Mouse (Mus musculus) lung, adult 2 months (tissue): ENCODE data around the gene Parg. TPM values are rescaled to one million over a fixed set of nuclear protein-coding genes. Genes with fewer than 3 reads are reported as not detected.
A peak's percentile ranks its signal among the peaks of the same experiment; 100 is the strongest.
"Not testable (repeated sequence)": the region's sequence is repeated elsewhere in the genome, so short reads cannot be mapped to it uniquely, and the experiment has no call there.

ENCODE experiments used
- DNase-seq: peaks from one replicate; pipeline ENCODE4 v3.0.0; 2022
- H3K4me1 ChIP-seq: fragments of 200-500 bp; 2 replicates; pipeline ENCODE4 v1.6.1; 2011; ENCODE audit warnings: low read length; ENCODE audit not compliant: control insufficient read depth, insufficient read depth
- H3K4me3 ChIP-seq: fragments of 200-500 bp; replicated peaks from 2 replicates; pipeline ENCODE3; 2011; ENCODE audit warnings: low read depth, mild to moderate bottlenecking, control low read depth, low read length; ENCODE audit errors: extremely low read depth
- CTCF ChIP-seq: fragments of 200-500 bp; IDR thresholded peaks from 2 replicates; pipeline ENCODE4 v1.5.1; 2011; ENCODE audit warnings: mild to moderate bottlenecking, low read length, control low read depth; ENCODE audit not compliant: insufficient read depth
- POLR2A ChIP-seq: fragments of 200-500 bp; IDR thresholded peaks from 2 replicates; pipeline ENCODE4 v1.6.1; 2011; ENCODE audit warnings: low read depth, mild to moderate bottlenecking, control low read depth, low read length, borderline replicate concordance; ENCODE audit errors: extremely low read depth
- WGBS: fragments of 180-500 bp; shearing (Covaris S2); methylation state at CpG from one replicate; pipeline ENCODE4 v1.1.7; 2018; 5-methylcytosine and 5-hydroxymethylcytosine counted together
- polyA plus RNA-seq: library from polyadenylated mRNA; depleted of rRNA; stranded (reverse); fragments of >200 nt; gene quantifications from 2 replicates; pipeline ENCODE4 v1.2.3, GENCODE M21; 2012

The Parg gene
- polyA plus RNA-seq, 1 experiment = 4.9 TPM

DNA sequence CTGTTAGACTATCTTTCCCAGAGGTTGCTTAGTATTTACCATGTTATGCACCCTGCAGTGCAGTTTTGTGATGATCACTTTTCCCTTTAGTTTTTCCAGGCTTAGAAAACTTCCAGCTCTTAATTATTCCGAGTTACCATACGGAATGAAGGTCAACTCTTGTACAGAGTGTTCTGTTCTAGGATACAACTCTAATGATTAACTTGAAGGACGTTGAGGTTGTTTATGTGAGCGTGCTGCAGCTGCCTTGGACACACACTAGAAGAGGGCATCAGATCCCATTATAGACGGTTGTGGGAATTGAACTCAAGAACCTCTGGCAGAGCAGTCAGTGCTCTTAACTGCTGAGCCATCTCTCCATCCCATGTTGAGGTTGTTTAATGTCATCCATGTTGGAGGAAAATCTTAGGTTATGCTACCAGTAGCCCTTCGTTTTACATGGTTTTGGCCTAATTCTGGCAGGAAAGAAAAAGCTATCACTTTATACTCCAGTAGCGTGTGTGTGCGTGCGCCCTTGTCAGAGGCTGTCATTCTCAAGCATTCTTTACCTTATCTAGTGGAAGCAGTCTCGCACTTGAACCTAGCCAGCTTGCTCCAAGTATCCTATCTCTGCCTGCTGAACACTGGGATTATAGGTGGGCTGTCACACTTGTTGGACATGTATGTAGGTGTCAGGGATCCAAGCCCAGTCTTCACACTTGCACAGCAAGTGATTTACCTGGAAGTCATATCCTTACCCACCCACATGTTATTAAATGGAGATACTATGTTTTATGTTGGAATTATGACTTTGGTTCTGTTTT is 22.2 kb upstream of the Parg start:
- WGBS = 90% methylated on average over 10 of the region's 10 CpGs
- Histone ChIP-seq H3K4me1 (no peaks in the 10 kb centered on the region), H3K4me3 (no peak overlapping the region)
- DNase-seq = no peak
- TF ChIP-seq CTCF (no peak), POLR2A (no peak)

GRCm38 (mm10) chr14:32180861-32181260 is 20.9 kb upstream of the Parg start:
- no peak overlapping the region for H3K4me3 ChIP-seq
- DNase-seq = no peak
- TF ChIP-seq POLR2A = no peak
- no peak for TF ChIP-seq CTCF
- 83% methylated on average over 6 of the region's 6 CpGs for WGBS
- no peaks in the 10 kb centered on the region for H3K4me1 ChIP-seq

DNA sequence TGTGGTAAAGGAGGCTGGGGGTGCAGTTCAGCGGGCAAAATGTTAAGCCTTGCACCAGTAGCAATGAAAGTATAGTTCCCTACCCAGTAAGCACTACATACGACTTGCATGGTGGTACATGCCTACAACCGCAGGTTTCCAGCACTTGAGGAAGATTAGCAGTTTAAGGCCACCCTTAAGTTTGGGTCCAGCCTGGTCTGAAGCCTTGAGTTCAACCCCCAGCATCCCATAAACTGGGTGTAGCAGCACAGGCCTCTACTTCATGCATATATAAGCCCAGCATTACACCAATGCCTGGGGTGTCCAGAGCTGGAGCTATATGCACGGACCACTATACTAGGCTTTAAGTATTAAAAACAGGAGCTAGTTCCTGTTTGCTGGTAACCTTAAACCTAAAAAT is 17.9 kb upstream of the Parg start:
- no peak for TF ChIP-seq CTCF
- TF ChIP-seq POLR2A = no peak
- WGBS = 95% methylated on average over 4 of the region's 4 CpGs
- no peak overlapping the region for H3K4me3 ChIP-seq
- H3K4me1 ChIP-seq = no peaks in the 10 kb centered on the region
- no peak for DNase-seq

GRCm38 (mm10) chr14:32190627-32191391 is 10.9 kb upstream of the Parg start:
- 87% methylated on average over 6 of the region's 6 CpGs for WGBS
- no peak overlapping the region for H3K4me3 ChIP-seq
- no peak for DNase-seq
- H3K4me1 ChIP-seq = no peaks in the 10 kb centered on the region
- TF ChIP-seq POLR2A (no peak), CTCF (no peak)

DNA sequence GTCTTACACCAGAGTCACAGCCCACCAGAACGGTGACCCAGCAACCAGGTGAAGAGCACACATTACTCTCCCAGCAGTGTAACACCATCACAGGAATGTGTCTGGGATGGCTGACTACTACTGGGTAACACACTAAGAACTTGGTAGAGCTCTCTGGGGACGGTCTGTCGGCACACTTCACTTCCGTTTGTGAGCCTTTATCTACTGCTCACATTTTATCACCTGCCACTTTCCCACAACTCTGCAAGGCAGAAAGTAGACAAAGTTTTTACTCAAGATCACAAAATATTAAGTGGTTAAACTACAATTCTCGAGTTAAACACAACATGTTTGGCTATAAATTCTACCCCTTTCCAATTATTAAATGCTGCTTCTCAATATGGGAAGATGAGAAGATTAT is 9.8 kb upstream of the Parg start:
- no peak for DNase-seq
- no peak for TF ChIP-seq CTCF
- no peak for TF ChIP-seq POLR2A
- H3K4me1 ChIP-seq = no peaks in the 10 kb centered on the region
- 88% methylated on average over 5 of the region's 5 CpGs for WGBS
- no peak overlapping the region for H3K4me3 ChIP-seq

- WGBS = 30% methylated on average over 3 of the region's 3 CpGs
- peak; percentile 46 for DNase-seq
- TF ChIP-seq POLR2A (no peak), CTCF (peak; percentile 86)
- no peaks in the 10 kb centered on the region for H3K4me1 ChIP-seq
- no peak overlapping the region for H3K4me3 ChIP-seq
These were observed 9.3 kb upstream of the Parg start for GRCm38 (mm10) chr14:32192437-32192836.

GRCm38 (mm10) chr14:32193557-32193956 is 8.2 kb upstream of the Parg start:
- not testable (repeated sequence) for DNase-seq, H3K4me1 ChIP-seq, H3K4me3 ChIP-seq
- WGBS = 77% methylated on average over 5 of the region's 5 CpGs

DNA sequence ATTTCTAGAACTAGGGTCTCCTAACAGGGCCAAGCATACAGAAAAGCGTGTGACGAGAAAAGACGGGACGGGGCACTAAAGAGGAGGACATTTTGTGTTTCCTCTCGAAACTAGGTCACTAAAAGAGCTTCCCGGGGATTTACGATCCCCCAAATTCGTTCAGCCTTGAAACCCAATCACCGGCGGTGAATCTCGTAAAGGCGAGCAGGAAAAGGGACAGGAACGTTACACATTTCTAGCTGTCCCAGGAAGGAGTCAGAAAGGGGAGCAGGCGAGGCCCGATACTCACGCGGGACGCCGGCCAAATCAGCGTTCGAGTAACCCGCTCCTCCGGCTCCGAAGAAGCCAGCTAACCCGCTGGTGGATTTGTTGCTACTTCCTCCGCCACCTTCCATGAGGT is 395 bp upstream of the Parg start:
- H3K4me3 ChIP-seq = peak overlapping the region; percentile 98
- WGBS = under 1% methylated on average over 26 of the region's 26 CpGs
- H3K4me1 ChIP-seq = peaks cover 11% of the 10 kb centered on the region
- no peak for DNase-seq
- TF ChIP-seq CTCF = no peak
- TF ChIP-seq POLR2A = no peak

DNA sequence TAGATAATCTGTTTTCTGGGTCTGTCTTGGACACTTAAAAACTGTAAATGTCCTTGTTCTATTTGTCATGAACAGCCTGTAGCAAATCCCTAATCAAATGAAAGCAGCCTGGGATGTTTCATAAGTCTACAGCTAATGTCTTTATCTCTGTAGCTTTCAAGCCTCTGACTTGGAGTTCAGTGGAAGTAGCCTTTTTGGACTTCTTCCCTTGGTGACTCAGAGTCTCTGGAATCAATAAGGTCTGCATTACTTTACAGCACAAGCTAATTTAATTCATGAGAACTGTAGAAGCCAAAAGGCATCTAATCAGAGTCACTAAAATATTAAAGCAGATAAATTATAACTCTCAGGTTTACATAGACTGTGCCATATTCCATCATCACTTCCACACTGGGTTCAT is 24.9 kb downstream of the Parg start:
- Histone ChIP-seq H3K4me1 (no peaks in the 10 kb centered on the region), H3K4me3 (no peak overlapping the region)
- TF ChIP-seq CTCF (no peak), POLR2A (no peak)
- DNase-seq = no peak

GRCm38 (mm10) chr14:32228996-32229395 is 27.2 kb downstream of the Parg start:
- 0% methylated on average over 2 of the region's 2 CpGs for WGBS
- Histone ChIP-seq H3K4me1 (no peaks in the 10 kb centered on the region), H3K4me3 (no peak overlapping the region)
- TF ChIP-seq POLR2A (no peak), CTCF (no peak)
- DNase-seq = peak; percentile 35
